In the genomic region with DNA sequence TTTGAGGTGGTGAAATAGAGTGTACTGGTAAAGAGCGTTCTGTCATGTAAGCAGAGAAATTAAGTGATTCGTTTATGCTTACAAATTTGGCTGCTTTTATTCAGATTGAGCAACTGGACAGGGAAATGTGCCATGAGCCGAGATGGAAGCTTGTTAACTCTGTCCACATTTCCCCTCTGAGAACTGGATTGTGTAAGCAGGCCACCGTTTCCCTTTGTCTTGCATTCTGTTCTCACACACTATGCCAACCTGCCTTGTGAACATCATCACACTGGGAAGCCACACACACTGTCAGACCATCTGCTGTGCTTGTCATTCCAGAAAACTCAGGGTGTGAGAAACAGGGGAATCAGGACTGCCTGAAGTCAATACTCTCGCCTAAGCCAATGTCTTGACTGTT, we compare ENCODE assay signal across 9 mouse cellular contexts.
DNase-seq lines count a peak whose midpoint lies in the region; ATAC-seq and TF ChIP-seq lines count a peak whose summit lies in the region.
"Had no signal": no experiment of that assay in that cellular context is flagged by ENCODE, and none has a peak within 500 bp of the region (broad histone marks: within the 10 kb centered on the region; RNA-seq: fewer than 3 reads in every experiment).

No protein-coding gene starts in this region.

- TF ChIP-seq CTCF in heart, adult 2 months (IDR thresholded peaks at IDR 0.05), result no peak

- no peak overlapping the region for H3K27ac ChIP-seq in heart, adult 2 months
- H3K27ac ChIP-seq in heart, embryonic 12.5 days (ENCODE audit: poor library complexity, severe bottlenecking), result no peak overlapping the region

- 50% methylated on average over 5 of the region's 5 CpGs for WGBS in heart, adult 2 months
- WGBS in heart, embryonic 12.5 days, result 63% methylated on average over 5 of the region's 5 CpGs

- H3K9me3 ChIP-seq in heart, embryonic 12.5 days (replicated peaks), result no peaks in the 10 kb centered on the region

- H3K4me2 ChIP-seq in heart, embryonic 12.5 days, result no peak overlapping the region

- no peaks in the 10 kb centered on the region for H3K36me3 ChIP-seq in heart, adult 2 months (ENCODE audit: control insufficient read depth, insufficient read depth, low read length)
- H3K36me3 ChIP-seq in heart, embryonic 12.5 days, result no peaks in the 10 kb centered on the region

- peak; percentile 34 to 62 for DNase-seq in heart, adult 2 months
- peak; percentile 77 for DNase-seq in cerebellum, adult 8-10 months
- DNase-seq in gastrocnemius, postnatal 36 days, result peak; percentile 15 to 50
- peak; percentile 74 for DNase-seq in left cerebral cortex, postnatal 4 days
- DNase-seq in right cerebral cortex, postnatal 10 days (ENCODE audit: low spot score in 2 of 2), result peak; percentile 23 to 39
- DNase-seq in spleen, postnatal 14 days (ENCODE audit: low spot score in 2 of 2), result no peak
- no peak for DNase-seq in spleen, postnatal 4 days (ENCODE audit: low spot score in 2 of 2)

- H3K4me1 ChIP-seq in heart, adult 2 months (ENCODE audit: control insufficient read depth, insufficient read depth, low read length), result no peaks in the 10 kb centered on the region
- H3K4me1 ChIP-seq in heart, embryonic 12.5 days (replicated peaks), result no peaks in the 10 kb centered on the region

- no peak for TF ChIP-seq POLR2A in heart, adult 2 months (IDR thresholded peaks at IDR 0.05; ENCODE audit: insufficient read depth, low read depth, low read length)

- no peak overlapping the region for H3K4me3 ChIP-seq in heart, adult 2 months
- H3K4me3 ChIP-seq in heart, embryonic 12.5 days, result no peak overlapping the region
- H3K4me3 ChIP-seq: myocyte had no signal

- H3K9ac ChIP-seq in heart, adult 2 months (ENCODE audit: low read depth, low read length), result no peak overlapping the region
- no peak overlapping the region for H3K9ac ChIP-seq in heart, embryonic 12.5 days

- no peak for ATAC-seq in heart, embryonic 12.5 days (ENCODE audit: insufficient number of reproducible peaks, low FRiP score)

- no peak for TF ChIP-seq EP300 in heart, adult 2 months (IDR thresholded peaks at IDR 0.05; ENCODE audit: insufficient read depth, low read depth, low read length)

- intact Hi-C loops in heart, adult 2 months (cut with DNase I), result loop anchor here (5.0 kb wide), 1 partner anchor 86 kb away; no protein-coding TSS in a partner anchor
- intact Hi-C loops in gastrocnemius, postnatal 36 days (cut with DNase I), result no loop called here
- intact Hi-C loops in left cerebral cortex, postnatal 4 days (cut with DNase I), result no loop called here

- no peaks in the 10 kb centered on the region for H3K27me3 ChIP-seq in heart, adult 2 months (ENCODE audit: control insufficient read depth, insufficient read depth, low read length)
- no peaks in the 10 kb centered on the region for H3K27me3 ChIP-seq in heart, embryonic 12.5 days (replicated peaks)

- H3K79me2 ChIP-seq in heart, adult 2 months (replicated peaks; ENCODE audit: control insufficient read depth, insufficient read depth, low read length), result no peaks in the 10 kb centered on the region

Comparison
In these comparisons a context has a peak if more than half of its experiments do, and no peak if none do; other contexts are left out.
1. DNase-seq: peak in heart, adult 2 months (2 of 2), cerebellum, adult 8-10 months (single experiment), gastrocnemius, postnatal 36 days (2 of 2), left cerebral cortex, postnatal 4 days (single experiment) and right cerebral cortex, postnatal 10 days (2 of 2); none in spleen, postnatal 14 days (0 of 2) and spleen, postnatal 4 days (0 of 2).